Mouse (Mus musculus) activated CD4-positive, CD25-positive, alpha-beta regulatory T cell, adult 4 months (primary cell): ENCODE results near the gene Tet1. TPM values are rescaled to one million over a fixed set of nuclear protein-coding genes. Genes with fewer than 3 reads are reported as not detected.

ENCODE experiments used
- ATAC-seq: one replicate; pipeline ENCODE4 v1.8.0; 2017
- polyA plus RNA-seq, 2 experiments: library from polyadenylated mRNA; unstranded; fragments of 100-300 nt; shearing (Covaris generic); gene quantifications; one replicate each; pipeline ENCODE4 v1.2.1; 2017

Gene Tet1
- polyA plus RNA-seq, 2 experiments from 2014 or later, result 5.1 to 6.3 TPM

GRCm38 (mm10) chr10:62891025-62891424, 17.8 kb downstream of the Tet1 start:
- ATAC-seq, result no peak

- no peak for ATAC-seq
Observed at GRCm38 (mm10) chr10:62886799-62887591, 21.8 kb downstream of the Tet1 start.

GRCm38 (mm10) chr10:62885969-62886798, 22.6 kb downstream of the Tet1 start:
- peak; percentile 22 for ATAC-seq

GRCm38 (mm10) chr10:62885460-62885859, 23.3 kb downstream of the Tet1 start:
- no peak for ATAC-seq

- no peak for ATAC-seq
Observed at GRCm38 (mm10) chr10:62884517-62884916, 24.3 kb downstream of the Tet1 start.

GRCm38 (mm10) chr10:62883933-62884372, 24.8 kb downstream of the Tet1 start:
- ATAC-seq, result peak; percentile 67

- ATAC-seq, result no peak
Observed at GRCm38 (mm10) chr10:62881211-62881610, 27.6 kb downstream of the Tet1 start.

GRCm38 (mm10) chr10:62878056-62878455, 30.7 kb downstream of the Tet1 start:
- ATAC-seq, result no peak

- ATAC-seq, result no peak
Observed at GRCm38 (mm10) chr10:62875565-62875964, 33.2 kb downstream of the Tet1 start.

GRCm38 (mm10) chr10:62874828-62875227, 34.0 kb downstream of the Tet1 start:
- ATAC-seq, result no peak

- no peak for ATAC-seq
Observed at GRCm38 (mm10) chr10:62866035-62866791, 42.6 kb downstream of the Tet1 start.

GRCm38 (mm10) chr10:62865167-62866034, 43.4 kb downstream of the Tet1 start:
- ATAC-seq, result peak; percentile 73

- ATAC-seq, result no peak
Observed at GRCm38 (mm10) chr10:62863563-62863962, 45.2 kb downstream of the Tet1 start.

GRCm38 (mm10) chr10:62862435-62862834, 46.4 kb downstream of the Tet1 start:
- ATAC-seq, result no peak

- ATAC-seq, result peak; percentile 59
Observed at GRCm38 (mm10) chr10:62858967-62859366, 49.8 kb downstream of the Tet1 start.

- ATAC-seq, result no peak
Observed at GRCm38 (mm10) chr10:62856690-62857290, 52.0 kb downstream of the Tet1 start.

GRCm38 (mm10) chr10:62854992-62855391, 53.8 kb downstream of the Tet1 start:
- ATAC-seq, result no peak

- no peak for ATAC-seq
Observed at GRCm38 (mm10) chr10:62854581-62854980, 54.2 kb downstream of the Tet1 start.

GRCm38 (mm10) chr10:62851578-62851977, 57.2 kb downstream of the Tet1 start:
- ATAC-seq, result peak; percentile 69

- ATAC-seq, result no peak
Observed at GRCm38 (mm10) chr10:62851025-62851424, 57.8 kb downstream of the Tet1 start.

- ATAC-seq, result no peak
Observed at GRCm38 (mm10) chr10:62848783-62849182, 60.0 kb downstream of the Tet1 start.
